Mouse (Mus musculus) macrophage (primary cell): ENCODE data around the gene Acsf3. TPM values are rescaled to one million over a fixed set of nuclear protein-coding genes. Genes with fewer than 3 reads are reported as not detected.

ENCODE experiments used
- H3K27ac ChIP-seq: fragments of 350-480 bp; formaldehyde crosslinking; 2 replicates; pipeline ENCODE4 v1.9.0; 2021
- H3K36me3 ChIP-seq: fragments of 350-480 bp; formaldehyde crosslinking; 2 replicates; pipeline ENCODE4 v1.9.0; 2021; ENCODE audit errors: inconsistent target
- H3K4me3 ChIP-seq: fragments of 350-480 bp; formaldehyde crosslinking; 2 replicates; pipeline ENCODE4 v1.9.0; 2021; ENCODE audit errors: inconsistent target
- H3K79me2 ChIP-seq: fragments of 350-480 bp; formaldehyde crosslinking; 2 replicates; pipeline ENCODE4 v1.9.0; 2021; ENCODE audit errors: inconsistent target
- WGBS: methylation state at CpG from one replicate; pipeline ENCODE4 v1.1.7; 2026; ENCODE audit warnings: inconsistent platforms; ENCODE audit not compliant: missing documents; 5-methylcytosine and 5-hydroxymethylcytosine counted together
- polyA plus RNA-seq: library from polyadenylated mRNA; stranded (reverse); fragments of 250-400 nt; gene quantifications from 3 replicates; pipeline ENCODE4 v1.2.4, GENCODE M21; 2018; ENCODE audit warnings: inconsistent platforms
- total RNA-seq, 78 experiments: library from RNA; depleted of rRNA; stranded (reverse); fragments of 250-400 nt; gene quantifications; 1 replicate in 9 of 78; 2 replicates in 24 of 78; 3 replicates in 43 of 78; 4 replicates in 2 of 78; pipeline ENCODE4 v1.2.4; 2018; ENCODE audit warnings: inconsistent platforms in 56 of 78

The Acsf3 gene
- total RNA-seq (2018; cell fraction: chromatin; rRNA removed): 10 to 100 TPM in 18 of 26 experiments, 1 to 10 TPM in 8; 3.0 to 30.8 (median 13.9) TPM
- total RNA-seq (2018; cell fraction: cytosol; rRNA removed): 1 to 10 TPM; 4.0 to 7.5 (median 5.9) TPM
- 10 to 100 TPM in 10 of 26 experiments, 1 to 10 TPM in 16; 2.5 to 15.6 (median 9.0) TPM for total RNA-seq (2018; cell fraction: nucleus; rRNA removed)
- 4.1 to 7.3 TPM (median 4.6 TPM) in 3 replicates for polyA plus RNA-seq

DNA sequence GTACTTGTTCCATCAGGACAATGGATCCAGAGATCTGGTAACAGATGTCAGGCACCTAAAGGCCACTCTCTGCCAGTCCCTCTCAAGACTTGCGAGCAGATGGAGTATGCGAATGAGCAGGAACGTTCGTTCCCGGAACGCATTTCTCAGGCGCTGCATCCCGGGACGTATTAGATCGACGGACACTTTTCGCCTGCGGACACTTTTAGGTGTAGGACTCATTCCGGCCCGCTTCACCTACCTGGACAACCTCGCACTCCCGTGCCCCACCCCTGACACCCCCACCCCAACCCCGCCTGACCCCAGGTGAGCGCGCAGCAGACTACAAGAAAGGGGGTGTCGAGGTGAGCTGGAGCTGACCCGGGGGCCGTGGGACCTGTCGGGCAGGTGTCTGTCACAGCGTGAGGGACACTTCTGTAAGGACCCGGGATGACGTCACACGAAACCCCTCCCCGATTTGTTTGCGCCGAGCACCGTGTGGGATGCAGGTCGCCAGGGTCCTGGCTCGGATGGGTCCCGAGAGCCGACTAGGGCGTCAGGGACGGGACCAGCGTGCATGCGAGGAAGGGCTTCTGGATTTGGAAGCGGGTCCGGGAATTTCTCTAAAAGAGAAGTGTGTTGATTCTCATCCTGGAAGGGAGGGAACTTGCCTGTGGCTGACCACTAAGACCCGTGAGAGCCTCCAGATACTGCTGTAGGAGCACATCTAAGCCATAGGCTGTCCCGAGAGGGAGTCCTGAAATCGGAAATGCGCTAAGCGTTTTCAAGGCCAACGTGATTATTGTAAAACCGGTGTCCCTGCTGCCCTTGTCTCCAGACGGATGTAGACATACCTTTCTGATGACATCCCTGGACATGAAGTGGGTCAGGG lies at the start of gene Acsf3:
Gene Acsf3 (plus strand): TSS at position 202 of the 871 bp plus-strand sequence.
- WGBS: 2% methylated on average over 50 of the region's 50 CpGs
- Histone ChIP-seq H3K79me2 (no peaks in the 10 kb centered on the region), H3K36me3 (no peaks in the 10 kb centered on the region), H3K27ac (no peak within 1 kb of the TSS), H3K4me3 (peak within 1 kb of the TSS; percentile 68)

GRCm38 (mm10) chr8:122726789-122727188 lies 48.5 kb upstream of the Acsf3 start:
- Histone ChIP-seq H3K4me3 (no peak overlapping the region), H3K27ac (no peak overlapping the region), H3K79me2 (no peaks in the 10 kb centered on the region), H3K36me3 (no peaks in the 10 kb centered on the region)
- 84% methylated on average over 2 of the region's 2 CpGs for WGBS

DNA sequence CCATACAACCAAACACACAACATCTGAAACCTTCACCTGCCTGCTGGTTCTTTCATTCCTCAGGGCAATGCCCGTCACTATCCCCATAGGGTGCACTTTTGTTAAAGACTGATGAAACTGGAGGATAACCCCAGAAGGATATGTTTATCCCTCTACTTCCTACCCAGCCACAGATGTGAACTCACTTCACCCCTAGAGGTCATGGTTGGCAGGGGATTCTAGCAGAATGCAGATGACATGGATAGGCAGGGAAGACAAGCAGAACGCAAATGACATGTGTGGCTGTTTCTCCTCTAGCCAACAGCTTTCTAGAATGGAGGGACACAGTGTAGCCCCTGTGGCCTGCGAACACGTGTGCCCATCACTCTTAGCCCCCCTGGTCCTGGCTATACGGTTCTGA lies 47.9 kb upstream of the Acsf3 start:
- Histone ChIP-seq H3K27ac (no peak overlapping the region), H3K36me3 (no peaks in the 10 kb centered on the region), H3K4me3 (no peak overlapping the region), H3K79me2 (no peaks in the 10 kb centered on the region)
- WGBS: 59% methylated on average over 5 of the region's 5 CpGs

GRCm38 (mm10) chr8:122728630-122729029 lies 46.7 kb upstream of the Acsf3 start:
- Histone ChIP-seq H3K27ac (no peak overlapping the region), H3K4me3 (no peak overlapping the region), H3K79me2 (no peaks in the 10 kb centered on the region), H3K36me3 (no peaks in the 10 kb centered on the region)
- 97% methylated on average over 3 of the region's 3 CpGs for WGBS

- Histone ChIP-seq H3K4me3 (no peak overlapping the region), H3K36me3 (no peaks in the 10 kb centered on the region), H3K79me2 (no peaks in the 10 kb centered on the region), H3K27ac (no peak overlapping the region)
- 67% methylated on average over 3 of the region's 3 CpGs for WGBS
Measured at GRCm38 (mm10) chr8:122735110-122735509, 40.2 kb upstream of the Acsf3 start.

DNA sequence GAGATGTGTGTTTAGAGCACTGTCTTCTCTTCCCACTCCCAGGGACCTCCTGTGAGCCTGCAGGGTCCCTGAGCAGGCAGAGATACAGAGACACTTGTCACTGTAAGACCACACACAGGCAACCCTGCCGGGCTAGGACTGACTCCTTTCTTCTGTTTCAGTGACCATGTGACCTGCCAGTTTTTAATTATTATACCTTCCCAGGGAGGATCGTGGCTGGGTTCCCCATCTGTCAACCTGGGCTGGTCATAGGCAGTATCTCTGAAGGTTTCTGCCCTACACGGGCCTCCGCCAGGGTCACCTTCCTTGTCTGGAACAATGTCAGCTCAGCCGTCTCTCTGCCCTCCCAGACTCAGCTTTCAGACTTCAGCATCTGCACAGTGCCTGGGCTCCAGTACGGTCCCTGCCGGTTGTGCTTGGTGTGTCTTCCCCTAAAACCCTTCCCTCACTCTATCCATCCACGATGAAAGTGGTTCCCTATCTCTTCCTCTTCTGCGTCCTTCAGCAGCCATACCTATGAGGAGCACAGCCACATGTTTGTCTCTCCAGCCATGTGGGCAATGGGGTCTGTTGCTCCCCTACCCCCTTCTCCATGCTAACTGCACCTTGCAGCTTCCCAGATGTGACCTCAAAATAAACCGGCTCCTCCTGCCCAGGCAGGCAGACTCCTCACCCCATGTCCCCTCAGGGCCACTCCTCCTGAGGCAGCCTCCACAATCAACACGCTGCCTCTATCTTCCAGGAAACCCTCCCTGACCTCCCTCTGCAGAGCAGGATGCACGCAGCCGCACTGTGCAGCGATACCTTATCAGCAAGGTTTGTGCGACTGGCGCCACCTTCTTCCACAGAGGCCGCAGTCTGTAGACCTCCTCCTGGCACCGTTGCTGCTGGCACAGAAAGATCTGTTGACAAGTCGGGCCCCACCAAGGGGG lies 39.5 kb upstream of the Acsf3 start:
- 21% methylated on average over 19 of the region's 19 CpGs for WGBS
- Histone ChIP-seq H3K4me3 (no peak overlapping the region), H3K27ac (no peak overlapping the region), H3K79me2 (no peaks in the 10 kb centered on the region), H3K36me3 (no peaks in the 10 kb centered on the region)

GRCm38 (mm10) chr8:122736623-122737022 lies 38.7 kb upstream of the Acsf3 start:
- Histone ChIP-seq H3K79me2 (no peaks in the 10 kb centered on the region), H3K27ac (no peak overlapping the region), H3K4me3 (no peak overlapping the region), H3K36me3 (no peaks in the 10 kb centered on the region)
- WGBS: 82% methylated on average over 10 of the region's 11 CpGs

DNA sequence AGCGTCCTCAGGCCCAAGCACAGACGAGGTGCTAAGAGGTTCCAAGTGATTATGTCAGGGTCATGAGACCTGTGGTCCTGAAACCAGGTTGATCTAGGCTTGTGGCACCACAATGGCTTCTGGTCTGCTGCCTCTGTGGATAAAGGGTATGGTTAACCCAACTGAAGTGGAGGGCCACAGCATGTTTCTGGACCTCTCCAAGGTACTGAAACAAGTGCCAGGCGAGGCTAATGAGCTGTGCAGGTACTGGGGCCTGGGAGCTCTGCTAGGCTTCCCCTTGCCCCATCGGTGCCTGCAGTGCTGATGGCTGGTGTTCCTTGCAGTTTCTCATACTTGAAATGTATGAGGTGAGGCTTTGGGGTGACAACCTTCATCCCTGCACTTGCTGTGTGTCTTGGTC lies 38.2 kb upstream of the Acsf3 start:
- H3K27ac ChIP-seq: no peak overlapping the region
- WGBS: 75% methylated on average over 4 of the region's 4 CpGs
- H3K79me2 ChIP-seq: no peaks in the 10 kb centered on the region
- no peaks in the 10 kb centered on the region for H3K36me3 ChIP-seq
- H3K4me3 ChIP-seq: no peak overlapping the region

- H3K36me3 ChIP-seq: no peaks in the 10 kb centered on the region
- no peak overlapping the region for H3K4me3 ChIP-seq
- H3K79me2 ChIP-seq: no peaks in the 10 kb centered on the region
- 92% methylated on average over 6 of the region's 6 CpGs for WGBS
- no peak overlapping the region for H3K27ac ChIP-seq
Measured at GRCm38 (mm10) chr8:122737886-122738285, 37.4 kb upstream of the Acsf3 start.

GRCm38 (mm10) chr8:122739102-122739725 lies 36.1 kb upstream of the Acsf3 start:
- 24% methylated on average over 10 of the region's 11 CpGs for WGBS
- no peak overlapping the region for H3K4me3 ChIP-seq
- no peak overlapping the region for H3K27ac ChIP-seq

DNA sequence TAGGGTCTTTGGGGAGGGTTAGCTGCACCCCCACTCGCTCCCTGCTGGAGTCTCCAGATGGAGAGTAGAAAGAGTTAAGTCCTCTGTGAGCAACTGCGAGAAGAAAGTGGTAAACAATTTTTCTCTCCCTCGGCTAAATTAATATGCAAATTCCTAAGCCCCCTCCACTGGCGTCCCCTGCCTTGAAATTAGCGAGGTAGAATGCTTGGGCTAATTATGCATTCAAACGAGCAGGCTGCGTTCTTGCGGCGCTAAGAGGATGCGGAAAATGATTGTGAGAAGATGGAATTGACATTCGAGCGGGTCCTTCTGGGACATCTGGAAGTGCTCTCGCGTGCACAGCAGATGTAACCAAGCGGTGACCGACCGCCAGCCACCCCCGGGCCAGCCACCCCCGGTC lies 32.8 kb upstream of the Acsf3 start:
- Histone ChIP-seq H3K36me3 (no peaks in the 10 kb centered on the region), H3K27ac (no peak overlapping the region), H3K79me2 (no peaks in the 10 kb centered on the region), H3K4me3 (no peak overlapping the region)
- WGBS: 83% methylated on average over 19 of the region's 19 CpGs

More at GRCm38 (mm10) chr8:122739102-122739725, 36.1 kb upstream of the Acsf3 start:
- Histone ChIP-seq H3K36me3 (no peaks in the 10 kb centered on the region), H3K79me2 (no peaks in the 10 kb centered on the region)

GRCm38 (mm10) chr8:122745022-122745749 lies 30.1 kb upstream of the Acsf3 start:
- H3K27ac ChIP-seq: no peak overlapping the region
- no peak overlapping the region for H3K4me3 ChIP-seq
- WGBS: 87% methylated on average over 14 of the region's 17 CpGs
- no peaks in the 10 kb centered on the region for H3K36me3 ChIP-seq
- no peaks in the 10 kb centered on the region for H3K79me2 ChIP-seq

DNA sequence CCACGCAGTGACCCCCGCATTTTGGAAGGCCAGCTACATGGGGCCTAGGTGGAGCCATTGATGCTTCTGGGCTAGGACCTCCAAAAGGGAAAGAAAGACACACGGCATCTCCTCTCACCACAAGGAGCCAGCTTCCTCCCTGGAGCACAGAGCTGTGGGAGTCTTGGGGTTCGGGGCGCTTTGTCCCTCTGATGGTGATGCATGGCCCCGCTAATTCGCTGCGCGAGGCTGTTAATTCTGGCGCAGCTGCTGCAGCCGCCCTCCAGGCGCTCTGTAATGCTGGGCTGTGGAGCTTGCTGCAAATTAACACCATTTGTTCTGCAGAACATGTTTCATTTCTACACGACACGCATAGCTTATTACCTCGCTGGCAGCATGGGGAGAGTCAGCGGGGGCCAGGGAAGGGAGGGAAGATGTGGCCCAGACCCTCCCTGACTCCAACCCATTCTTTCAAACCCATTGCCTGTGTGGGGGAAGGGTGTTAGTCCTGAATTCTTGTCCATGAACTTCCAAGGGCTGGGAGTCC lies 29.5 kb upstream of the Acsf3 start:
- Histone ChIP-seq H3K79me2 (no peaks in the 10 kb centered on the region), H3K27ac (no peak overlapping the region), H3K36me3 (no peaks in the 10 kb centered on the region), H3K4me3 (no peak overlapping the region)
- 92% methylated on average over 16 of the region's 16 CpGs for WGBS
